Mouse (Mus musculus): Measurements from ENCODE around the gene Mta2. TPM values are rescaled to one million over a fixed set of nuclear protein-coding genes. Genes with fewer than 3 reads are reported as not detected.
"Not testable (repeated sequence)": the region's sequence is repeated elsewhere in the genome, so short reads cannot be mapped to it uniquely, and the experiment has no call there.

Gene Mta2
- total RNA-seq, 2 experiments from 2014 or later = 54.7 to 60.7 TPM

DNA sequence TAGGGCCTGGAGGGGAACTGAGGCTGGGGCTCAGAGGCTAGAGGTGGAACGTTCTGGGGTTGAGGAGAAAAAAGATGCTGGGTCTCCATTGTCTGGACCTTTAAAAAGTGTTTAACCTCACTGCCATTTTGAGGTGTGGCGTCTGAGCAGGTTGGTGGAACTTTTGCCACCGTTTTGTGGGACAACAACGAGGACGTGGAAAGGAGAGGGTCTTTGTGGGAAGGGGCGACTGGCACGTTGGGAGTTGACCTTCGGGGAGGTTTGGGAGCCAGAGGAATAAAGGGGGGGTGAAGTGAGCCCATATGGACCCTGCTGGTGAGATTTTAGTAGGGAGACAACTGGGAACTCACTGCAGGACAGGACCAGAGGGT is 25.7 kb downstream of the Mta2 start:
- no peak for DNase-seq

DNA sequence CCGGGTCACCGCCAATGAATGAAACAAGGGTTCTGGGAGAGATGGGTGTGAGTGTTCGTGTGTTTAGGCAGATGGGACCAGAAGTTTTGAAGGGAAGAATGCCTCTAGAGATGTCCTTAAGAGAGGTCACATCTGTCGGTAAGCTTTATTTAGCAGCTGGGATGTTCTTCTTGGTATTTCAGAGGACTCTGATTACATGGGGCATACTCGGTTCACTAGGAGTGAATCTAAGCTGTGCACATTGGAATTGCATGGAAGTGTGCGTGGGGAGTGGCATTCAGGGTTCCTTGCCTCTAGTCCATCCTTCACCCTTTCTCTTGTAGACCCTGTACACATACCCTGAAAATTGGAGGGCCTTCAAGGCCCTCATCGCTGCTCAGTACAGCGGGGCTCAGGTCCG is 26.2 kb downstream of the Mta2 start:
- DNase-seq = no peak

DNA sequence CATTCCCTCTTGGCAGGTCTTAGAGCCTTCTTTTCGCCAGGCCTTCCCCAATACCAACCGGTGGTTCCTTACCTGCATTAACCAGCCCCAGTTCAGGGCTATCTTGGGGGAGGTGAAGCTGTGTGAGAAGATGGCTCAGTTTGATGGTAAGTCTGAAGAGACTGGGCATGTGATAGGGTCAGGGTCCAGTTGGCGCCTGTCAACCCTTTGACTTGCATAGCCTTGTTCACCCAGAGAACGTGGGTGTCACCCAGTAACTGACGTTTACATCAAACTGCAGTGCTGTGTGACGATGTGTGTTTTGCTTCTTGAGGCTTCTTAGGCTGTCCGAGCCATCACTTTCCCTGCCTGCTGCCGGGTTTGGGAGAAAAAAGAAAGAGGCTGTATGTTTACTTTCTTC is 30.8 kb downstream of the Mta2 start:
- not testable (repeated sequence) for DNase-seq

DNA sequence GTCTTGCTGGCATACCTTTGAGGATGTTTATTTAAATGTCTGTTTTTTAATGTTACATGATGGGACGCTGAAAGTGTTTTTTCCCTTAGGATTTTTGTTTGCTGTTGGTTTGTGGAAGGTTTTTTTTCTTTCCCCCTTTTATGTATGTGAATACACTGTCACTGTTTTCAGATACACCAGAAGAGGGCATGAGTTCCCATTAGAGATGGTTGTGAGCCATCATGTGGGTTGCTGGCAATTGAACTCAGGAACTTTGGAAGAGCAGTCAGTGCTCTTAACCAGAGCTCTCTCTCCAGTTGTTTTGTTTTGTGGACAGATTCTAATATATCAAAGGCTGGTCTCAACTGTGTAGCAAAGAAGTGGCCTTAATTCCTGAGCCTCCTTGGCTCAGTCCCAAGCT is 33.0 kb downstream of the Mta2 start:
- DNase-seq = no peak

DNA sequence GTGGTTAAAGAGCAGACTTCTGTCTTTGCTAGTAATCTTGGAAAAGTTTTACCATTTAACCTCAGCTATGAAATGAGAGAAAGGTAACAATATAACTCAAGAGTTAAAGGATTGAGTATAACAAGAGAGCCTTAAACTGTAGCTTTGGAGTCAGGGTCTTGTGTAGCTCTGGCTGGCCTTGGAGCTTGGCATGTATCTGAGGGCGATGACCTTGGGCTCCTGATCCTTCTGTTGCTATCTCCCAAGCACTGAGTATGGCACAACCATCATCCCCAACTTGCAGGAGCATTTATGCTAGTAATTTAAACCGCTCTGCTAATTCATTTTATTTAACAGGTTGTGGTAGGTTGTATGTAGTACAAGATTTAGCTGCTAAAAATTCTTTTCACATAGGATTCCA is 33.8 kb downstream of the Mta2 start:
- DNase-seq = no peak

DNA sequence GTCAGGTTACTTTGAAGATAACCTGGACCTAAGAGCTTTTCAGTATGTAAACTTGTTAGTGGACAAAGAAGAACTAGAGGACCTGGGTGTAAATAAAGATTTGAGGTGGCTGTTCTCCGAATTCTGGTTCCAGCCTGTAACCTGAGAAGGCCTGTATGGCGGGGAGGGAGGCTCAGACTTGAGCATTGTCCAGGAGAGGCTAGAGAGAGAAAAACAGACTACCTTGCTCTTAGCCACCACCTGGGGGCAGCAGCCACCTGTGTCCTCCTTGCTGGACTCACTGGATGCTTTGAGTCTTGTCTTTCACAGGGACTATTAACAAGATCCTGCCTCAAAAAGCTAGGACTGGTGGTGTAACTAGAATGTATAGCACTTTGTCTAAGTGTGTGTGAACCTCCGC is 34.9 kb downstream of the Mta2 start:
- DNase-seq = no peak

DNA sequence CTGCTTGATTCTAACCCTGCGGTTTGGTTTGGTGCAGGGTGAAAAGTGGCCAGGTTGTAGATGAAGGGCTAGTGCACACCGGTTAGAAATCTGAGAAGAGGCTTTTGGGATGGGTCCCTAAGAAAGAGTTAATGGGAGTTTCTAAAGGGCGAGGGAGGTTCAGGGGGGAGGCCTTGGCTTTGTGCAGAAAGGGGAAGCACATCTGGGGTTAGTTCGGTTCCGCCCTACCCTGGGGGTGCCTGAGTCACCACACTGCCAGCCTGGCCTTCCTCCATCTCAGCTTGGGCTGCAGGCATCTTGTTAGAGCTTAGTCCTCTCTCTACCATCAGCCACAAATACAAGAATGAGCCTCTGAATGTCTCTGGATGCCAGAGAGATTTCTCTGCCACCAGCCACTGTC is 39.1 kb downstream of the Mta2 start:
- no peak for DNase-seq

DNA sequence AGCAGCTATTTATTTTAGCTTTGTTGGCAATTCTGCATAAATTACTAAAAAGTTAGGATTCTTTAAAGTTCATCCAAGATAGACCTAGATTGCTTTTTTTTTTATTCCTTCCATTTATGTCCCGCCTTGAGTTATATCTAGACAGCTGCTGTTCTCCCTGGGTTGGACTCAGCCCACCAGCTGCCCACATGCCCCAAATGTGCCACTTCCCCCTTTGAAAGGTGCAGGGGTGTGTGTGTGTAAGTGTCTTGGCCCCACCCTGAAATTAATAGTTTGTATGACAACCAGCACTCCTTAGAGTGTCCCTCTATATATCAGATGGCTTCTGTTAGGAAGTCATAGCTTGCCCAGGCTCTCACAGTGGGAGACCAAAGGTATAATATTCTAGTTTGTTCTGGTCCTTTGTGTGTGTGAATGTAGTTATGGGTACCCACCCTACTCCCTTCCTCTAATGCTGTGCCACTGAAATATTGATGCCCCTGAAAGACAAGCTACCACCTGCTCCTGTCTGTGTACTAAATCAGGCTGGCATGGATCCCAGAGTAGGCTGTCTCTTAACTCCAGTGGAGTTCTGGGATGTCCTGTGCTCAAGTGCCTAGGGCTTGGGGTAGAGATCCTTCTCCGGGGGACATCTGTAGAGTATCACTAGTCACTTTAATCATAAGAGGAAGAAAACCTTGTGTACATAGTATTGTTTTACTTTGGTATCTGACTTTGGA is 39.9 kb downstream of the Mta2 start:
- DNase-seq = no peak

DNA sequence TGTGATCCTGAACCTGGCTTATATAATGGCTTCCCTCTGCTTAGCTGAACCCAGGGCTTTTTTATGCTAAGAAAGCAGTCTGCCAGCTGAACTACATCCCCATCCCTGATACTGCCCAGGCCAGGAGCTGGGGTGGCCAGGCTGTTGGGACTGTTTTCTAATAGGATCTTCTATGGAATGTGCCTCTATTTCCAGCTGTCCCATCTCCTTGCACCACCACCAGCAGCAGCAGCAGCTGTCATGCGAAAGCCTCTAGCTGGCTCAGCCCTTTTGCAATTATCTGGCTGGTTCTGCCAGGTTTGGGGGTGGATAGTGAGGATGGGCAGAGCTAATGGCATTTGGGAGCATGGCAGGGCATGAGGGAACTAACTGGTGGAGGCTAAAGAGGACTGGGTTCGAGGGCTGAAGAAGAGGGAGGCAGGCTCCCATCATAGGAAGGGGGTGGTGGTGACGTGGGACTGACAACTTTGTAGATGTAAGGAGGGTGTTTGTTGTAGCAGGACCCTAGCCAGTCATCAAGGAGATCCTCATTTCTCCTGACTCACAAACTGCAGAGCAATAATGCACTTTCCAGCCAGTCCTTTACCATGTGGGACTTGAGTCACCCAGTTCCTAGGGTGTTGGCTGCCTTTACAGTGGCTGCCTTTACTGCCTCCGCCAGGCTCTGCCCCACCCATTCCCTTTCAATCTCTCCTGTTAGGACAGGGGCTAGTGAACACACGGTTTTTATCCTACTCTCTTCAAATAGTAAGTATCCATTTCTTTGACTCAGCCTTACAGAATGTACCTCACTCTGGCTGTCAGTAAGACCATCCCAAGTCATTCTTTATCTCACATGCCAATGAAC is 40.9 kb downstream of the Mta2 start:
- no peak for DNase-seq

DNA sequence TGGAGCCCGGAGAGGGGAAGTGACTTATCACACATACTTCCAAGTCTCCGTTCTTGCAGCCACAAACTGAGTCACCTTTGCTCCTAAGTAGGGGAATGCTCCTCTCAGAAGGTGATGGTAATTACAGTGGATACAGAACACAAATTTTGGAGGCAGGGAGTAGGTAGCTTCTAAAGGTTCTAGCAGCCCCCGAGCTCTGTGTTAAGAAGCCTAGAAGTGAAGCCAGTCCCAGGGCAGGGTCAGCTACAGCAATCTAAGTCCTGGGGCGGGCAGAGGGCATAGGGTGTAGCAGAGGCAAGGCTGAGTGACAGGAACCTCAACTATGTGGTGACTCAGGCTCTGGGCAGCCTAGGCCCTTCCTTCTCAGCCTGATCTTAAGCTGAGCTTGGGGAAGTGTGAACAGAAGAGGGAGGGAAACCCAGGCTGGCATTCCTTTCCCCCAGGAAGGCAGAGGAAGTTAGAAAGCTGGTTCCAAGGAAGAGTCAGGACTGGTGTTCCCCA is 41.5 kb downstream of the Mta2 start:
- no peak for DNase-seq

DNA sequence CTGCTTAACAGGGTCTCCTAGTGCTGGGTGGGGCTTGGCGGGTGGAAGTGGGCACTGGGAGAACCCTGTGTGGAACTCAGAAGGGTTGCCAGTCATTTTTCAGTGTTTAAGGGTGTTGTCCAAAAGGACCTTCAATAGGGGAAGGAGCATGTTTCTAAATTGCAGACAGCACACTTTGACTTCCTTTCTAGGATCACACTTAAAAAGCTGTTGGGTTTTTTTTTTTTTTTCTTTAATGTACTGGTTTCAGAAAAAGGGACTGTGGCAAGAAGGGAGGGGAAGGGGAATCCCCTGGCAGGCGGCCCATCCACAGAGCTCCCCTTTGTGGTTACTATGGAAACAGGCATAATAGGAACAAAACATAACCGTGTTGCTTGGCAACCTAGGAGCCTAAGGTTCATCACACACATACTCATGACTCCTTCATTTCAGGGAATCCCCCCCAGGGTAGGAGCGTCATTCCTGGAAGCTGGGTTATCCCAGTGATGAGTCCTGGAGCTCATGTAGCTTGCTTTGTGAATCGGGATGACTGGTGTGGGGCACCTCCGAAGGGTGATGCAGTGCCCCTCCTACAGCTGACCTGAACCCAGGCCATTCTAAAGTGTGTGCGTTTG is 42.7 kb downstream of the Mta2 start:
- no peak for DNase-seq

DNA sequence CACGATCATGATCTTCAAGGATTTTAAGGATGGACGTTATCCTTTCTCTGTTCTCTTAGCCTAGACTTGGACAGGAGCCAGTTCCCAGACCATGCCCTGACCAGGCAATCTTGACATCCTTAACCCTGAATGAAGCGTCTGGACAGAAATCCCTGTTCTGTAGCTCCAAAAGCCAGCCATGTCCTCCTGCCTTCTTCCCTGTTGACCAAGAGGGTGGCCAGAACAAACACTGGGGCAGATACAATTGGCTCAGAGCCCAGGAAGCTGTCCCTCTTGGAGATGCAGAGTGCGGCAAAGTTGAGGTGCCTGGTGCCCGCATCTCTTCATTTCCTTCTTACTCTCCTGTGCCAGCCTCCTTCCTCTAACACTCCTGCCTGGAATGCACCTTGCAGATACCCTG is 44.2 kb downstream of the Mta2 start:
- no peak for DNase-seq

DNA sequence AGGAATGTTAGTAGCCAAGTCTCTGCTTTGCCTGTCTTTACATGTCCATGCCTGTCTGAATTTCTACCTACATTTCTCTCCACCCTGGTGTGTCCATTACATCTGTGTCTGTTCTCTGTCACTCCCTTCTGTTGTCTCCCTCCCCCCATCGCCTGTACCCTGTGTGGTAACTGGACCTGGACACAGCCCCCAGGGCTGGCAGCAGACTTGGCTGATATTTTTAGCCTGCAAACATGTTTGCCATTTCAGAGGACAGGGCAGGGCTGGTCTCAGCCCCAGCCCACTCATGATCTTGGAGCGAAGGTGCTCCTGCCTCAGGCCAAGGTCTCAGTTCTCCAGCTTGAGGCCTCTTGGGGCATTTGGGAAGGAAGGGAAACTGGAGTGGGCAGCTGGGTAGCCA is 46.1 kb downstream of the Mta2 start:
- DNase-seq = no peak

DNA sequence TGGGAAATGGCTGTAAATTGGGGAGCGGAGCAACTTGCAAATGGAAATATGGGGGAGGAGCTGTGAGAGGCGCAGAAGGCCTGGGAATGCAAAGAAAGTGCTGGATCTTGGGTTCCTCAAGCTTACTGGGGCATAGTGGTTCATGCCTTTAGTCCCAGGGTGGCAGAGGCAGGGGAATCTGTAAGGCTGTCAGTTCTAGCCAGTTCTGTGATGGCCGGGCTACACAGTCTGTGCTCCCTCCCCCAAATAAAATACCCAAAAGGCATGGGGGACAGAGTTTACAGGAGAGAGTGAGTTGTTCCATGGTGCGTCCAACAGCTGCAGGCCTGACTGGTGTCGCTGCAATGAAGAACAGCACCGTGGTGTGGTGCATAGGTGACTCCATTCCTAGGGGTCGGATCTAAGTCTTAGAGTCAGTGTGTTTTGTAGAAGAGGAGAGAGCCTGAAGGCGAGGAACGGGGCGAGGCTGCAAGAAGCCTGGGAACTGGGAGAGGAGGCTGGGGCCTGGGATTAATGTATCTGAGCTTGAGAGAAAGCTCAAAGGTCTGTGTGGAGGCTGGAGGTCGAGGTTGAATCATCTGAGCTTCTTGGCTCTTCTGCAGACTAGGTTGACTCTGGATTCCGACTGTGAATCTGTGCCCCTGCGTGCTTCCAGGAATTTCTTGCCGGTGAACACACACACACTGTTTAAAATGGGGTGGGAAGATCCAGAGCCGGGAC is 46.8 kb downstream of the Mta2 start:
- DNase-seq = no peak

DNA sequence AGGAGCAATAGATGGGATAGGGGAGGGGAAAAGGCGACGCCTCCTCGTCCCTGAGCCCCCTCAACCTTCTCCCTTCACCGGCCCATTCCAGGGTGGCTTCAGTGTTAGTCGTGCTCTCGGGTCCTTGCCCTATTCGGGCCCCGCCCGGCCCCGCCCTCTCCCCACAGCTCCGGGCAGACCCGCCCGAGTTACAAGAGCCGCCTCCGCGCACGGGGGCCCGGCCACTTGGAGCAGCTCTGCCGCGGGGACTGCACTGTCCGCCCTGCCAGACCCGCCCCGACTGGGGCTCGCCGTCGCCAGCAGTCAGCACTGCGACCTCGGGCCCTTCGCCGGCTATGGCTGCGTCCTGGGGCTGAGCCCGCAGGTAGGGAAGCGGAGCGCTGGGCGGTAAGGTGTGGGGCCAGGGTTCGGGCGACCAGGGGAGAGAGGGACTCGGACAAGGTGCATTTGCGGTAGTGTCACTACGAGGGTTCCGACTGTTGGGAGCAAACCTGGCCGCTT is 47.4 kb downstream of the Mta2 start, which contains the start of gene Ahnak:
Gene Ahnak, plus strand, starts transcription at position 219 of the 501 bp plus-strand sequence.
- DNase-seq = no peak

DNA sequence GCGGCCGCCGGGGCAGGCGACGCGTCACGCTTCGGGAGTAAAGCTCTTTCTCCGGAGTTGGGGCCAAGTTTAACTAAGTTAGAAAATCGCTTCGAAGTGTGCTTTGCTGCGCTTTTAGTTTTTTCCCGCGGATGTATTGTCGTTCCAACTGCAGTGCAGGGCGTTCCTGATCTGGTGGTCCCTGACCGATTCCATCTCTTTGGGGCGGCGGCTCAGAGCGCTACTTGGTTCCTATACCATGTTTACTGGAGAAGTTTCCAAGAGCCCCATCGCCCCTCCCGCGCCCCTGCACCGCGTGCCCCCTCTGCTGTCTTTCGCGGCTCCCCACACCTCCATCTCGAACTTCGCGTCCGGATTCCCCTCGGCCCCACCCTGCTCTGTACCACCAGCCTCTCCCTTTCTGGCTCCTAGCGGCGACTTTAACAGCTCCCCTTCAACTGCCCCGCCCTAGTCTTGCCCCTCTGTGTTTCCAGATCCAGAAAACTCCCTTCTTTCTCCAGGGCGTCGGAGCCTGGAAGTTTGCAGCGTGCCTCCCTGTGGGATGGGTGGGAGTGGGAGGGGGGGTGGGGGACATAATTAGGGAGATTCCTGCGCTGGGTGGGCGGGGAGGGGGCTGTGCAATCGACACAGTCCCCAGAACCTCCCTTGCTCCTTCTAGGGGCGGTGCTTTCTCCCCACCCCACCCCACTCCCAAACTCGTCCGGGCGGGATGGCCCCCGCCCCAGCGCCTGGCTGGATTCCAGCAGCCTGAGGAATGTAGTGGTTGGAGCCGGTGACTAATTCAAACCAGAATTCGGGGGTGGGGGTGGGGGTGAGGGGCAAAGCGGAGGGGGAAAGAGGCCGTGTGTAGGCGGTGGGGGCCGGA is 48.1 kb downstream of the Mta2 start:
- no peak for DNase-seq

DNA sequence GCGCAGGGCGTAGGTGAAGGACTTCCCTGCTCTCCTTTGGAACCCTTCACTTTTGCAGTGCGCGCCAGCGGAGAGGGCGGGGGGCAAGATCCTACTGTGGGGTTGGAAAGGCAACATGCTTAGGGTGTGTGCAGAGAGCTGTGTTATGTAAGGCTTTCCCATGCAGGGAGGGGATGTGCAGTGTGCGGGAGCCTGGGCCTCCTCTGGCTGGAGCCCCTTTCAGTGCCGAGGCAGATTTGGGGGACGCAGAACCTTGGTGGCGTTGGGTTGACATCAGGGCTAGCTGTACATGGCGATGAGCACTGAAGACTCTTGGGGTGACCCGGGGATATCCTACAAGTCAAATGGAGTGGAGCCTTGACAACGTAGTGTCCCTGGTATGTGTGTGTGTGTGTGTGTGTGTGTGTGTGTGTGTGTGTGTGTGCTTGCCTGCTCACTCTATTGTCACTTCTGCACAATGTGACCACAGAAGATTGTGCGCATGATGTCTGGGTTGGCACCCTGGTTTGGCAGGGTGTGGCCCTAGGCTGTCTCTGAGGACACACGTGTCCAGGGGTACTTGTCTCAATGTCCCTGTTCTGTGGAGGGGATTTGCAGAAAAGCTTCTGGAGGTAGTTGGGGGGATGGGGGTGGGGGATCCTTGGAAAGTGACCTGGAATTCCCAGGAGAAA is 48.9 kb downstream of the Mta2 start:
- DNase-seq = peak in 1 of 2 experiments; percentile 26

DNA sequence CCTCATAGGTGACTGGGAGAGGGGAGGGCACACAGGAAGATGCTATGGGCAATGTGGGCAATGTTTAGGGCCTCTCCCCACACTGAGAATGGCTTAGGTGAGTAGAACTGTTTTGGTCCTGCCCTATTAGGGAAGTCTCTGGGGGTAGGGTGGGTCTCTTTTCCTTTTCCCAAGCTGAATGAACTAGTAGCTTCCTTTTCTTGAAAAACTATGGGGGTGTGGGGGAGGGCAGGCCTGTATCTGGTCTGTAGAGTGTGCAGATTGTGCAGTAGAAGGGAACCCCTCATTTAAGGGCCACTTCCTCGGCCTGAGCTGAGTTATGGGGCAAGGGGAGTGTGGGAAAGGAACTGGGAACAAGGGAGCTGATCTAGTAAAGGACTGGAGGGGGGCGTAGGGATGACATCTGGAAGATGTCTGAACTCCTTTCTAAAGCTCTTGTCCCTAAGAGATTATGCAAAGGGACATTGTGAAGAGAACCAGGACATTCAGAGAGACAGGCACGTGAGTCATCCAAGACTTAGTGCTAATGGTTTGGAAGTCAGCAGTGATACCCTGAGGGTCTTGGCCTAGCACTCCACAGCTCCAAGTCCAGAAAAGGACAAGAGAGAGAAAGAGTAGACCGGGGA is 49.7 kb downstream of the Mta2 start:
- DNase-seq = no peak

DNA sequence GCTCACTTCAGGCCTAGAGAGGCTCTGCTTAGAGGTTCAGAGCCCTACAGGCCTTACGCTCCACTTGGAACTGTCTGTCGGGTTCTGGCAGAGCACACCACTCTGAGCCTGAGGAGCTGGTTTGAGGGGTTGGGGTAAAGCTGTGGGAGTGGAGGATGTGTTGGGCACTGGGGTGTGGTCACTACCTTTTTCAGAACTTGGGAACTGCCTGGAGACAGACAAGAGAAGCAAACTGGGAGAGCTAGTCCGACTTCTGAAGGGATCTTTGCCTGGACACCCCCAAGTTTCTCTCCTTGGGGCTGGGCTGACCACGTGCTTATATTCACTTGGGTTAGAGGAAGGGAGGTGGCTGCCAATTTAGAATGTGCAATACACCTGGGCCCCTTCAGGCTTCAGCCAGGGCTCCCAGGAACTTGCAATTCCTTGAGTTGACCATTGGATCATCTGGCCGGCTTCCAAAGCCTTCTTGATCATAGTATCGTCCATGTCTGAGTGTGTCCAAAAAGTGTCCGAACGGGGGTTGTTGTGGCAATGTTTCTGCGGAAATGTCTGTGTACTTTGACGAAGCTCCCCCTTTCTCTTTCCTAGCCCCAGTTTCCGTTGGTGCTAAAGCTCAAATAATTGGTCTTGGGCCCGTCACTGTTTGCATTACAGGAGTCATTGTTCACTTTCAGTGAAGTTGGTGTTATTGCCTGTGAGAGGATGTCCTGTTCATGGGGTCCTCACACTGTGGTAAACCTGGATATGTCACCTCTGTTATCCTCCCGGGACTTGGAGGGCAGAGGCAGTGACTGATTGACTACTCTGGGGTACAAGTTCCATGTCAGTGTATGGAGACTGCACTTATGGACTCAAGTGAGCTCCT is 50.4 kb downstream of the Mta2 start:
- no peak for DNase-seq
